Mouse (Mus musculus): ENCODE measurements around the gene Gm826.

GRCm38 (mm10) chr2:160263861-160264260, 70.1 kb downstream of the Gm826 start:
- TF ChIP-seq CTCF (IDR thresholded peaks at IDR 0.05; ENCODE audit: low read depth, low read length) (no peak), EP300 (IDR thresholded peaks at IDR 0.05; ENCODE audit: insufficient read depth, low read depth, low read length) (no peak), POLR2A (IDR thresholded peaks at IDR 0.05; ENCODE audit: insufficient read depth, low read length) (no peak)
